In the genomic region with DNA sequence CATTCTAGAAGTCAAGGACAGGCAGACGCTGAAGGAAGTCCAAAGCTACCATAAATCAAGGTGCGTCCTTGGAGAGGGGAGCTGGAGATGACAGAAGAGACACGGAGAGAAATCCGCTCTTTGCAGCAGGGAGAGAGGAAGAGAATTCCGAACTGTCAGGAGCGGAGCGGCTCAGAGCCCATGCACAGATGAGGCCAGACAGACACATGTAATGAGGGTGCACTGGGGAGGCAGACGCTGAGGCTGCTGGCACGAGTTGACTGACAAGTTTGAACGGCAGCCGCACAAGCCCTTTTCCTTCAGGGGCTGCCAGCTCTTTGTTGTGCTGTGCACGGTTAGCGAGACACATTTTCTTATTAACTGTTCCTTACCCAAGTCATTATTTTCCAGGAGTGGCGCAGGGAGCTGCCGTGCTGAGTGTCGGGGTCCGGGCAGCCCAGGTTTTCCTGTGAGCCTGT, we compare ENCODE assay signal across 8 mouse cellular contexts. TPM values are rescaled to one million over a fixed set of nuclear protein-coding genes. Genes with fewer than 3 reads are reported as not detected.
DNase-seq lines count a peak whose midpoint lies in the region; ATAC-seq and TF ChIP-seq lines count a peak whose summit lies in the region.

A gene (minus strand): TSS at position 448 of the 458 bp plus-strand sequence.

- no peak for TF ChIP-seq EP300 in ES-Bruce4 (IDR thresholded peaks at IDR 0.05; ENCODE audit: insufficient read depth, low read depth, low read length)

- DNase-seq in brain, adult 2 months (ENCODE audit: low read depth, low spot score) = peak; percentile 63
- peak; percentile 49 to 57 for DNase-seq in frontal cortex, postnatal 14 days (ENCODE audit: low spot score in 2 of 2)
- peak; percentile 60 for DNase-seq in layer of hippocampus, adult 9-11 months
- DNase-seq in retina, postnatal 1 day = peak; percentile 65
- DNase-seq in spleen, adult 18-20 months = no peak

- no peak for TF ChIP-seq POLR2A in ES-Bruce4 (IDR thresholded peaks at IDR 0.05; ENCODE audit: insufficient read depth, low read length)

- no peaks in the 10 kb centered on the region for H3K9me3 ChIP-seq in ES-Bruce4 (replicated peaks; ENCODE audit: control insufficient read depth, insufficient read depth, low read length, poor library complexity, severe bottlenecking)
- no peaks in the 10 kb centered on the region for H3K9me3 ChIP-seq in lung, embryonic 15.5 days

- peak; percentile 24 to 49; a peak in 3 of 4 replicates for ATAC-seq in hematopoietic stem cell, adult 5-6 weeks (replicated peaks in 1 of 2; ENCODE audit: insufficient read depth in 1 of 2, low FRiP score in 2 of 2, low TSS enrichment in 1 of 2, low read depth in 1 of 2, poor library complexity in 2 of 2, severe bottlenecking in 2 of 2)
- peak; percentile 69; the same call in 1 of the 2 replicates for ATAC-seq in lung, embryonic 15.5 days (ENCODE audit: borderline replicate concordance, extremely low read depth, low FRiP score, low TSS enrichment)

- H3K9ac ChIP-seq in ES-Bruce4 (ENCODE audit: low read depth, poor library complexity, severe bottlenecking) = no peak within 1 kb of the TSS
- H3K9ac ChIP-seq in lung, embryonic 15.5 days = peak within 1 kb of the TSS; percentile 31

- no peak within 1 kb of the TSS for H3K27ac ChIP-seq in ES-Bruce4 (ENCODE audit: insufficient read depth, low read length)
- H3K27ac ChIP-seq in lung, embryonic 15.5 days = peak within 1 kb of the TSS; percentile 37; the same call in 1 of the 2 replicates

- peaks cover 2% of the 10 kb centered on the region for H3K4me1 ChIP-seq in ES-Bruce4 (ENCODE audit: control insufficient read depth, insufficient read depth, low read length)
- H3K4me1 ChIP-seq in lung, embryonic 15.5 days = peaks cover 12% of the 10 kb centered on the region; the same call in 1 of the 2 replicates

- peak within 1 kb of the TSS; percentile 26 for H3K4me3 ChIP-seq in ES-Bruce4 (ENCODE audit: low read depth, low read length)
- H3K4me3 ChIP-seq in lung, embryonic 15.5 days = peak within 1 kb of the TSS; percentile 38

- no peak for TF ChIP-seq CTCF in ES-Bruce4 (IDR thresholded peaks at IDR 0.05; ENCODE audit: low read depth, low read length)

- H3K4me2 ChIP-seq in lung, embryonic 15.5 days = peak within 1 kb of the TSS; percentile 61

- under 1% methylated on average over 17 of the region's 17 CpGs for WGBS in lung, embryonic 15.5 days

- no peaks in the 10 kb centered on the region for H3K27me3 ChIP-seq in ES-Bruce4 (ENCODE audit: control insufficient read depth, insufficient read depth, low read length, poor library complexity, severe bottlenecking)
- H3K27me3 ChIP-seq in lung, embryonic 15.5 days = peaks cover 5% of the 10 kb centered on the region; the same call in 1 of the 2 replicates

- no peaks in the 10 kb centered on the region for H3K36me3 ChIP-seq in ES-Bruce4 (ENCODE audit: control insufficient read depth, insufficient read depth, low read length, poor library complexity, severe bottlenecking)
- no peaks in the 10 kb centered on the region for H3K36me3 ChIP-seq in lung, embryonic 15.5 days

RNA-seq across cellular contexts. Expression of the gene that starts here (rescaled TPM):
- not detected in 2 replicates for polyA plus RNA-seq in ES-Bruce4 (2011; ENCODE audit: insufficient read depth, insufficient read length, low read depth, missing spikeins)
- total RNA-seq in hematopoietic stem cell, adult 5-6 weeks (2017) = not detected in 2 replicates
- polyA plus RNA-seq in lung, embryonic 15.5 days (2015; fragmentation: Nextera tagmentation; extraction: Ambion mirVana) = 7.8 and 9.0 TPM in 2 replicates

Comparison
In these comparisons a context has a peak if more than half of its experiments do, and no peak if none do; other contexts are left out.
1. Peak in ATAC-seq in hematopoietic stem cell, adult 5-6 weeks; RNA of the gene not detected or under 1 TPM.
2. DNase-seq: peak in brain, adult 2 months (single experiment), frontal cortex, postnatal 14 days (2 of 2), layer of hippocampus, adult 9-11 months (single experiment) and retina, postnatal 1 day (single experiment); none in spleen, adult 18-20 months (0 of 2).